Mouse (Mus musculus): ENCODE measurements at regions not wholly inside any gene's neighbourhood (a gene's known extent, or its start where the extent isn't known, plus 50 kb on each side); places are given as distances from the start of the nearest gene placed in this dataset.

DNA sequence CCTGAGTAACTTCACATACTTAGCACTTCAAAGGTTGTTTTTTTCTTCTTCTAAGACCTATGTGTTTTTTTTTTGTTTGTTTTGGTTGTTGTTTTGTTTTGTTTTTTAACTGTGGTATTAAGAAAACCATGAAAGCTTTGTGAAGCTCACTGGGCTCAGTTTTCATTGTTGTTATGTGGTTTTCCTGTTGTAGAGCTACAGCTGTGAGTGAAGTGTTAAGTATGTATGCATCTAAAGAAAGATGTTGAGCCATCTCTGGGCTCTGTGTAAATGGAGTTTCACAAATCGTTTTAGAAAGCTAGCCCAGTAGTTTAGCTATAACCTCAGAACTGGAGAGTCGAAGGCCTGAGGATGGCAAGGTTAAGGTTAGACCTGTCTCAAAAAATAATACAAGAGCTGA lies 158.4 kb upstream of the Stt3b start:
- H3K9me3 ChIP-seq, result no peaks in the 10 kb centered on the region

DNA sequence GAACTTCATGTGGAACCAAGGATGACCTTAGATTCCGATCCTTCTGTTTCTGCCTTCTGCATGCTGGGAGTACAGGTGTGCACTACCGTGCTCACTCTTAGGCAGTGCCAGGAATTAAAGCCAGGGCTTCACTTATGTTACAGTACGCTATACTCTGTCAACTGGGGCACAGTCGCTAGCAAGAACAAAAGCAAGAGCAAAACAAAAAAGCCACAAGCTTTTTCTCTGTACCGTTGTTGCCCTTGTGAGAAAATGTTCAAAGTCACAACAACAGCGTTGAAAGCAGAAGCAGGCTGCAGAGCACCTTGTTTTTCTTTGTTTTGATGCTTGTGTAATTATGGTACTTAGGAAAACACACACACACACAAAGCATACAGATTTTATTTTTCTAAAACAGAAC lies 161.4 kb upstream of the Stt3b start:
- no peaks in the 10 kb centered on the region for H3K27me3 ChIP-seq
- no peaks in the 10 kb centered on the region for H3K9me3 ChIP-seq
- no peak overlapping the region for H3K27ac ChIP-seq (replicated peaks)
- H3K4me2 ChIP-seq (replicated peaks), result no peak overlapping the region
- H3K4me1 ChIP-seq, result no peaks in the 10 kb centered on the region
- WGBS, result 91% methylated on average over 6 of the region's 6 CpGs
- no peak for ATAC-seq (ENCODE audit: low FRiP score, low read depth)
- H3K9ac ChIP-seq (replicated peaks), result no peak overlapping the region
- no peak overlapping the region for H3K4me3 ChIP-seq
- no peaks in the 10 kb centered on the region for H3K36me3 ChIP-seq

More for the DNA sequence above, 158.4 kb upstream of the Stt3b start:
- Histone ChIP-seq H3K9ac (replicated peaks) (no peak overlapping the region), H3K27ac (replicated peaks) (no peak overlapping the region), H3K4me2 (replicated peaks) (no peak overlapping the region), H3K36me3 (no peaks in the 10 kb centered on the region), H3K4me3 (no peak overlapping the region), H3K4me1 (no peaks in the 10 kb centered on the region), H3K27me3 (no peaks in the 10 kb centered on the region)
- no peak for ATAC-seq (ENCODE audit: low FRiP score, low read depth)
- 87% methylated on average over 2 of the region's 2 CpGs for WGBS

DNA sequence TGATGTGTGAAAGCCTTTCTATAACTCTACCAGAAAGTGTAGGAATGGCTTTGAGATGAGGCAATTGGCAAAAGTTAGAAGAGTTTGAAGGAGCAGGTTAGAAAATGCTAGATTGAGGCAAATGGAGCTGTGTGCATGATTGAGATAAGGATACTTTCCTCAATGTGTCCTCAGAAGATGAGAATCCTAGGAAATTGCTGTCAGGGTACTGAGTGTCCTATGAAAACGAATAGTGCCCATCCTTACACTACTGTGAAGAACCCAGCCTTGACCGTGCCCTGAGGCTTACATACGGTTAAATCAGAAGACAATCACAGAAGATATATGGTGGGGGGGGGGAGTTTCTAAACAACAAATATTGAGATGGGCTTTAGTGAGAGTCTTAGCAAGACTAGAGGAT lies 162.8 kb upstream of the Stt3b start:
- Histone ChIP-seq H3K9ac (replicated peaks) (no peak overlapping the region), H3K4me1 (no peaks in the 10 kb centered on the region), H3K9me3 (no peaks in the 10 kb centered on the region), H3K27ac (replicated peaks) (no peak overlapping the region), H3K4me3 (no peak overlapping the region), H3K36me3 (no peaks in the 10 kb centered on the region), H3K4me2 (replicated peaks) (no peak overlapping the region), H3K27me3 (no peaks in the 10 kb centered on the region)
- 93% methylated on average over 3 of the region's 3 CpGs for WGBS
- no peak for ATAC-seq (ENCODE audit: low FRiP score, low read depth)

DNA sequence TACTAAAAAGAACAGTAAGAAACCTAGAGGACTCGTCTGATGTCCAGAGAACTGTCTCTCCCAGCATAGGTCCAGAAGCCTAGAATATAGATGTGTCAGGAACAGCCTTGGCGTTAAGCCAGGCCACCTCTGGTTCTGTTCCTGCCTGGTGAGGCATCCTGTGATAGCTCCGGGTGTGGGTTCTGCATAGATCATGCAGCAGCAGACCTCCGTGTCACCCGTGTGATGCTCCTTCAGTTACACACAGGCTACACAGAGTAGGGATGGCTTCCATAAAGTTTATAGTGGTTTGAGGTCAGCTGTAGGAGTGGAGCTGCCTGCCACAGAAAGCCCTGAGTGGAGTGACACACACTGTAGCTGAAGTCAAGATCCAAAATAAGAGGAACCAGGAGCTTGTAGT lies 163.6 kb upstream of the Stt3b start:
- Histone ChIP-seq H3K4me2 (replicated peaks) (no peak overlapping the region), H3K36me3 (no peaks in the 10 kb centered on the region), H3K27me3 (no peaks in the 10 kb centered on the region), H3K9me3 (no peaks in the 10 kb centered on the region), H3K27ac (replicated peaks) (no peak overlapping the region), H3K4me1 (no peaks in the 10 kb centered on the region), H3K9ac (replicated peaks) (no peak overlapping the region), H3K4me3 (no peak overlapping the region)
- ATAC-seq (ENCODE audit: low FRiP score, low read depth), result no peak
- WGBS, result 91% methylated on average over 5 of the region's 5 CpGs

DNA sequence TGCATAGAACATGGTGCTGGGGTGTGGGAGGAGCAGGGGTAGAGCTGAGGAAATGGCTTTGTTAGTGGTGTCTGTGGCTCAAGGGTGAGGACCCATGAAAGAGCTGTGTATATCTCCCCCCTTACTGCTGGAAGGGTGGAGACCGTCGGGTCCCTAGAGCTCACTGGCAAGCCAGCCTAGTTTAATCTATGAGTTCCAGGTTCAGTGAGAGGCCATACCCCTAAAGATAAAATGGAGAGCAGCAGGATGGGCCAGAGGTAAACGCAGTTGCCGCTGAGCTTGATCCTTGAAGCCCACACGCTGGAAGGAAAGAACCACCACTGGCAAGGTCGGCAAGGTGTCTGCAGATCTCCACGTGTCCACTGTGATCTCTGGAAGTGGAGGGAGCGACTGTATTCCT lies 164.1 kb upstream of the Stt3b start:
- no peak overlapping the region for H3K4me2 ChIP-seq (replicated peaks)
- H3K27ac ChIP-seq (replicated peaks), result no peak overlapping the region
- H3K4me1 ChIP-seq, result no peaks in the 10 kb centered on the region
- H3K9ac ChIP-seq (replicated peaks), result no peak overlapping the region
- H3K9me3 ChIP-seq, result no peaks in the 10 kb centered on the region
- 90% methylated on average over 8 of the region's 8 CpGs for WGBS
- H3K4me3 ChIP-seq, result no peak overlapping the region
- ATAC-seq (ENCODE audit: low FRiP score, low read depth), result no peak
- no peaks in the 10 kb centered on the region for H3K36me3 ChIP-seq
- no peaks in the 10 kb centered on the region for H3K27me3 ChIP-seq

DNA sequence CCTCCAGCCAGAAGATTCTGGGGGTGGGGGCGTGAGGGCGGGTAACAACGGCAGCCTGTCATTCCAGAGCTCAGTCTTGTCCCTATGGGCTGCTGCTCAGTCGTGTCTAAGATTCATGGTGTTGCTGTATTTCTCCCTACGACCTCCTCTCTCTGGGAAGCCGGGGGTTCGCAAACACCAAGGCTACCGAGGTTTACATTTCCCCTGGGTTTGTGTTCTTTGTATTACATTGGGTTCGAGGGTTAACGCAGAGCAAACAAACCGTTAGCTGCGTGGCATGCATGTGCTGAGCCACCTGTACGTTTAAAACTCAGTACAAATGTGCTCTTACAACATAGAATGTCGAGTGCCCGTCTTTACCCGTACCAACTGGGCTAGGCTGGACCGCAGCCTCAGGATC lies 166.0 kb upstream of the Stt3b start:
- WGBS, result 80% methylated on average over 17 of the region's 17 CpGs
- ATAC-seq (ENCODE audit: low FRiP score, low read depth), result no peak

DNA sequence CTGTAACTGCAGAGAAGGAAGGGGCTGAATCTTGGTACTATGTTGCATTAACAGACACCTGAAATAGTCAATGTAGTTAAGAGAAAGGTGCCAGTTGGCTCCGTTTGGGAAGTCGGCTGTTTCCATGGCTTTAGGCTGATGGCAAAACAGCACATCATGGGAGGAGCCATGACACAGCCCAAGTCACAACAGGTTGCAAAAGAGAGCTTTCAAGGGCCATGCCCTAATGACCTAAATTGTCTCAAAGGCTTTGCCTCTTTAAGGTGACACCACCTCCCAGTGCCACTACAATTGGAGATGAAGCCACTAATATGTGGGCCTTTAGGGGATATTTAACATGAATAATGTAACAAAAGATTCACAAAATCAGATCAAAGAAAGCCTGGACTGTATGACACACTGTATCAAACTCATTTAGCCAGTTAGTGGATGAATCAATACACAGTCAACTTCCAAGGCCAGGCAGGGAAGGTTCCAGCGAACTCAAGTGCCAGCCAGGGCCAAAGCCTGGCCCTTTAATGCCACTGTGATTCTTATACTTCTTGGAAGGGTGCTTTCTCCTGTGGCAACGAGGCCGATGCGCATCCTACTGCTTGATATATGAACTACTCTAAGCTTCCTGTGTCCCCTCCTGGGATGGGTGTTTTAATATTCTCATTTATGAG lies 167.5 kb upstream of the Stt3b start:
- ATAC-seq (ENCODE audit: low FRiP score, low read depth), result no peak
- no peak overlapping the region for H3K4me3 ChIP-seq
- H3K27ac ChIP-seq (replicated peaks), result no peak overlapping the region
- H3K9me3 ChIP-seq, result no peaks in the 10 kb centered on the region
- H3K9ac ChIP-seq (replicated peaks), result no peak overlapping the region
- H3K36me3 ChIP-seq, result no peaks in the 10 kb centered on the region
- no peak overlapping the region for H3K4me2 ChIP-seq (replicated peaks)
- no peaks in the 10 kb centered on the region for H3K27me3 ChIP-seq
- 87% methylated on average over 6 of the region's 6 CpGs for WGBS
- no peaks in the 10 kb centered on the region for H3K4me1 ChIP-seq

More for the DNA sequence above, 166.0 kb upstream of the Stt3b start:
- H3K9ac ChIP-seq (replicated peaks), result no peak overlapping the region
- no peaks in the 10 kb centered on the region for H3K4me1 ChIP-seq
- H3K27me3 ChIP-seq, result no peaks in the 10 kb centered on the region
- H3K4me2 ChIP-seq (replicated peaks), result no peak overlapping the region
- H3K36me3 ChIP-seq, result no peaks in the 10 kb centered on the region
- no peak overlapping the region for H3K27ac ChIP-seq (replicated peaks)
- H3K9me3 ChIP-seq, result no peaks in the 10 kb centered on the region
- no peak overlapping the region for H3K4me3 ChIP-seq

DNA sequence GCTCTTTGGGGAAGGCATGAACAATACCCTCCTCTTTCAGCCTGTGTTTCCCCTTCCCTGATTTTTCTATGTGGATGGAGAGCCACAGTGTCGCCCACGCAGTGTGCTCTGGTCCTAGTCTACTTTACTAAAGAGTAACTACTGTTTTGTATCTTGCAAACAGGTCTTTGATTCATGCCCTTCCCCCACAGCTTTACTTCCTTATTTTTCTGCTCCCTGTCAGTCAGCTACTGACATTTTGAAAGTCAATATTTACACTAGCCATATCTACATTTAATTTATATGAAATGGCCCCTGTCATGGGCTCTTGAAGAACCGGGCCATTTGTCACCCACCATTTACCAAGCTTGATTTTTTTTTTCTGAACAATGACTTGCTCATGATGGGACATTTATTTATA lies 168.7 kb upstream of the Stt3b start:
- no peak for ATAC-seq (ENCODE audit: low FRiP score, low read depth)
- Histone ChIP-seq H3K27me3 (no peaks in the 10 kb centered on the region), H3K4me1 (no peaks in the 10 kb centered on the region), H3K4me3 (no peak overlapping the region), H3K27ac (replicated peaks) (no peak overlapping the region), H3K9me3 (no peaks in the 10 kb centered on the region), H3K4me2 (replicated peaks) (no peak overlapping the region), H3K9ac (replicated peaks) (no peak overlapping the region), H3K36me3 (no peaks in the 10 kb centered on the region)
- 75% methylated on average over 3 of the region's 3 CpGs for WGBS

DNA sequence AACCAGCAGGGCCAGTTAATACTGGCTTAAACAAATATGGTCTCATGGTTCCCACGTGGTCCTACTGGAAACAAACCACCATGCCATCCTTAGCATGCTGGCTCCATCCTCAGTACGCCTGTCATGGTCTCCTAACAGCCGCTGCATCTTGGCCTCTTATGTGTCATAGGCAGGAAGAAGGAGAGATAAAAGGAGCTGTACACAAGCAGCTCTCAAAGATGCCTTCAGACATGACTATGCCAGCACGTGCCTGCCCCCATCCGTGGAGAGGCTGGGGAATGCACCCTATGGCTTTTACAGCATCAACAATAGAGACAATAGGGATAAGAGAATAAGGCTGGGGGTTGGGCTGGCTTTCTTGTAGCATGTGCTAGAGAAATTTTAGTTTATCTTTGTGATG lies 171.0 kb upstream of the Stt3b start:
- Histone ChIP-seq H3K27me3 (no peaks in the 10 kb centered on the region), H3K27ac (replicated peaks) (no peak overlapping the region), H3K4me3 (no peak overlapping the region), H3K9me3 (no peaks in the 10 kb centered on the region), H3K36me3 (no peaks in the 10 kb centered on the region), H3K9ac (replicated peaks) (no peak overlapping the region), H3K4me2 (replicated peaks) (no peak overlapping the region), H3K4me1 (no peaks in the 10 kb centered on the region)
- WGBS, result 66% methylated on average over 5 of the region's 5 CpGs
- ATAC-seq (ENCODE audit: low FRiP score, low read depth), result no peak

DNA sequence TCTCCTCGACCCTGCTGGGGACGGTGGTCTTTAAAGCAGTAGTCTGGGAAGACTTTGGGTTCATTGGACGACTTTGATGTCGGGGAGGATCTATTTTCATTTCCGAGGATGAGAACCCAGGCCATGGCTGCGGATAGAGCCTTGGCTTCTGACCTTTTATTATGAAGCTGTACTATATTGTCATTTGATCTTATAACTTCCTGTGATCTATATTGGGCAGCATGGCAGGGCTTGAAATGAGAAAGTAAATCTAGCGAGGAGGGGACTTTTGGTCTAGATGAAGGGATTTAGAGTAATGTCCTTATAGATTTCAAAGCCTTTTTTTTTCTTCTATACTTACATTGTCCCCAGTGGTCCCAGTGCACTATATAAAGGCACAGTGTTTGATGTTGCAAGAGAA lies 172.8 kb upstream of the Stt3b start:
- H3K9me3 ChIP-seq, result no peaks in the 10 kb centered on the region
- no peak overlapping the region for H3K9ac ChIP-seq (replicated peaks)
- 83% methylated on average over 7 of the region's 7 CpGs for WGBS
- no peaks in the 10 kb centered on the region for H3K36me3 ChIP-seq
- no peak overlapping the region for H3K4me3 ChIP-seq
- H3K4me1 ChIP-seq, result no peaks in the 10 kb centered on the region
- no peak overlapping the region for H3K27ac ChIP-seq (replicated peaks)
- H3K4me2 ChIP-seq (replicated peaks), result no peak overlapping the region
- no peaks in the 10 kb centered on the region for H3K27me3 ChIP-seq
- ATAC-seq (ENCODE audit: low FRiP score, low read depth), result no peak

DNA sequence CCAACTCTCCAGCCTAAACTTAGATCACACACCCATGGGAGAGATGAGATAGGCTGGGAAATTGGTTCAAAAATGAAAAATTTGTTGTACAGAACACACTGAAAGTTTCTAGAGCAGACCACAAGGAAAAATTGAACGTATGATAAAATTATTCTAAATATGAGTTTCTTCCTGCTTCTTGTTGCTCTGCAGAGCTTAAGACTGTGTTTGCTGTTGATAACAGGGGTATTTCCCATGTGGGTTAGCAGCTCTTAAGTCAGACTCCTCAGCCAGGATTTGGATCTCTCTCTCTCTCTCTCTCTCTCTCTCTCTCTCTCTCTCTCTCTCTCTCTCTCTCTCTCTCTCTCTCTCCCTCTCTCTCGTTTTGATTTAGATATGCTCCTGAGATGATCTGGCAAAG lies 173.5 kb upstream of the Stt3b start:
- no peaks in the 10 kb centered on the region for H3K9me3 ChIP-seq
- no peaks in the 10 kb centered on the region for H3K27me3 ChIP-seq
- H3K4me2 ChIP-seq (replicated peaks), result no peak overlapping the region
- no peak overlapping the region for H3K27ac ChIP-seq (replicated peaks)
- H3K9ac ChIP-seq (replicated peaks), result no peak overlapping the region
- no peaks in the 10 kb centered on the region for H3K36me3 ChIP-seq
- ATAC-seq (ENCODE audit: low FRiP score, low read depth), result no peak
- WGBS, result 80% methylated on average over 2 of the region's 2 CpGs
- H3K4me1 ChIP-seq, result no peaks in the 10 kb centered on the region
- H3K4me3 ChIP-seq, result no peak overlapping the region

DNA sequence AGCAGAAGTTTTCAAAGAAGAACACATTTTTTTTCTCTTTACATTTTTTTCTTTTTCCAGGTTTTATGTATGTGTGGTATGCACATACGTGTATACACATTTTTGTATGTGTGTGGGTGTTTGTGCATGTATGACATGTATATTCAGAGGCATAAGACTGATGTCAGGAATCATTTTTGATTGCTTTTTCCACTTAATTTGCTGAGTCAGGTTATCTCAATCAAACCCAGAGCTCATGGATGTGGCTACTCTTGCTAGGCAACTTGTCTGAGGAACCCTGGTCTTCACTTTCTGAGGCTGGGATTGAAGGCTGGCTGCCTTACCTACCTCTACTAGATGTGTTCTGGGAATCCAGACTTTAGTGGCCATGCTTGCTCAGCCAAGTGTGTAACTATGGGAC lies 174.2 kb upstream of the Stt3b start:
- Histone ChIP-seq H3K4me3 (no peak overlapping the region), H3K27ac (replicated peaks) (no peak overlapping the region), H3K4me2 (replicated peaks) (no peak overlapping the region), H3K27me3 (no peaks in the 10 kb centered on the region), H3K9me3 (no peaks in the 10 kb centered on the region), H3K36me3 (no peaks in the 10 kb centered on the region), H3K9ac (replicated peaks) (no peak overlapping the region), H3K4me1 (no peaks in the 10 kb centered on the region)
- no peak for ATAC-seq (ENCODE audit: low FRiP score, low read depth)
- WGBS, result 92% methylated on average over 1 of the region's 1 CpGs

DNA sequence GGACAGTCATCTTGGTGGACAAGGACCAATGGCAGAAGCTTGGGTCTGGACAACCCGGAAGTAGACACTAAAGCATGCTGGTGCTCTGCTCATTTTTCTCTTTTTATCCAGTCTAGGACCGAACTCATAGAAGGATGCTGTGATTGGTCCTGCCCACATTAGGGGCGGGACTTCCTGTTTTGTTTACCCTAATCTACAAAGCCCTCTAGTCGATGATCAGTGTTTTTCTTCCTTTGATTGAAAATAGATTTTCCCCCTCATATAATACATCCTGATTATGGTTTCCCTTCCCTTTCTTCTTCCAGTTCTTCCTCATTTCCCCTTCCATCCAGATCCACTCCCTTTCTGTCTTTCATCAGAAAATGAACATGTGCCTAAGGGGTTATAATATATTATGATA lies 175.0 kb upstream of the Stt3b start:
- Histone ChIP-seq H3K9ac (replicated peaks) (no peak overlapping the region), H3K4me2 (replicated peaks) (no peak overlapping the region), H3K9me3 (no peaks in the 10 kb centered on the region), H3K4me3 (no peak overlapping the region), H3K4me1 (no peaks in the 10 kb centered on the region), H3K27me3 (no peaks in the 10 kb centered on the region), H3K27ac (replicated peaks) (no peak overlapping the region), H3K36me3 (no peaks in the 10 kb centered on the region)
- no peak for ATAC-seq (ENCODE audit: low FRiP score, low read depth)
- WGBS, result 87% methylated on average over 4 of the region's 4 CpGs
